Mouse (Mus musculus): Measurements from ENCODE around the gene Krtap5-2. TPM values are rescaled to one million over a fixed set of nuclear protein-coding genes. Genes with fewer than 3 reads are reported as not detected.
"Not testable (repeated sequence)": the region's sequence is repeated elsewhere in the genome, so short reads cannot be mapped to it uniquely, and the experiment has no call there.

The Krtap5-2 gene
- polyA plus RNA-seq, 1 experiment from 2014 or later: not detected

- H3K4me3 ChIP-seq; H3K27ac ChIP-seq; H3K9me3 ChIP-seq (replicated peaks); H3K4me1 ChIP-seq; H3K27me3 ChIP-seq; H3K36me3 ChIP-seq (ENCODE audit: poor library complexity, severe bottlenecking); ATAC-seq; H3K4me2 ChIP-seq; H3K9ac ChIP-seq: not testable (repeated sequence)
Observed at GRCm38 (mm10) chr7:142165639-142166038, 10.2 kb downstream of the Krtap5-2 start, which contains the start of gene Gm4553. Gene Gm4553, minus strand, starts transcription at chr7:142165739.

DNA sequence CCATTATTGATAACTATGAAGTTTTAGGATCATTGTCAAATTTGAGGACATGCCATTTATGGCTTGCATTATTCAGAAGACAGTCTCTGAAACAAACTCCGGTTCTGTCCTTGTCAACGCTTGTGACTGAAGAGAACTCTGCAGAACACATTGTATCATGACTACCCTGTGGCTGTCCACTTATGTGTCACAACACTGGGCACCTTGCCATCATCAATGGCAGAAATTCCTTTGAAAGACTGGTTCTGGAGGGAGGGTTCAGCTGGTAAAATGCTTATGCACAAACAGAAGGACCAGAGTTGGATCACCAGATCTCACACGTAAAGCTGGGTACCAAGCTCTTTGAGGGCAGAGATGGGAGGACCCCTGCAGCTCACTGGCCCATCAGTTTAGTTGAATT is 16.4 kb downstream of the Krtap5-2 start:
- 93% methylated on average over 3 of the region's 3 CpGs for WGBS
- Histone ChIP-seq H3K27me3 (no peaks in the 10 kb centered on the region), H3K4me2 (no peak overlapping the region), H3K4me3 (no peak overlapping the region), H3K9me3 (replicated peaks) (no peaks in the 10 kb centered on the region), H3K27ac (no peak overlapping the region), H3K4me1 (no peaks in the 10 kb centered on the region), H3K36me3 (ENCODE audit: poor library complexity, severe bottlenecking) (no peaks in the 10 kb centered on the region), H3K9ac (no peak overlapping the region)
- no peak for ATAC-seq

- not testable (repeated sequence) for H3K9ac ChIP-seq; H3K4me3 ChIP-seq; H3K27ac ChIP-seq; H3K9me3 ChIP-seq (replicated peaks); H3K27me3 ChIP-seq; ATAC-seq; H3K36me3 ChIP-seq (ENCODE audit: poor library complexity, severe bottlenecking); H3K4me1 ChIP-seq; H3K4me2 ChIP-seq
- 71% methylated on average over 2 of the region's 2 CpGs for WGBS
Observed at GRCm38 (mm10) chr7:142157013-142157412, 18.8 kb downstream of the Krtap5-2 start, which contains the start of gene Gm29735. Gene Gm29735, minus strand, starts transcription at chr7:142157113.

GRCm38 (mm10) chr7:142155308-142155707 is 20.5 kb downstream of the Krtap5-2 start:
- ATAC-seq: no peak
- Histone ChIP-seq H3K4me3 (no peak overlapping the region), H3K36me3 (ENCODE audit: poor library complexity, severe bottlenecking) (no peaks in the 10 kb centered on the region), H3K9ac (no peak overlapping the region), H3K27ac (no peak overlapping the region), H3K4me2 (no peak overlapping the region), H3K9me3 (replicated peaks) (no peaks in the 10 kb centered on the region), H3K27me3 (no peaks in the 10 kb centered on the region), H3K4me1 (no peaks in the 10 kb centered on the region)
- 60% methylated on average over 1 of the region's 1 CpGs for WGBS

DNA sequence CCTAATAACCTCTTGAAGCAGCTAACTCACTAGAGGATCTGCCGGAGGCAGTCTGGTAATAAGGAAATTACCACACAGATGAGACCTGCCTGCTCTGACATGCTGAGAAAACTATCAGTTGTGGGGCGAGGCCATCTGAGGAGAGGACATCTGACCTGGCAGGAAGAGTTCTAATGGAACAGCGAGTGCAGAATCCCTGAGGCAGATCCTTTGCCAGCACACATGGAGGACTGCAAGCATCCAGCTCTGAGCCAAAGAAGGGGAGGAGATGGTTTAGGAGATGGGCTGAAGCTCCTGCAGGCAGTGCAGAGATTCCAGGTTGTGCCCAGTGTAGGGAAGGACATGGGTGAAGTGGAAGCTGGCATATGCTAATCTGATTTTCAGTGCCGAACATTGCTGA is 23.6 kb downstream of the Krtap5-2 start:
- Histone ChIP-seq H3K9me3 (replicated peaks) (no peaks in the 10 kb centered on the region), H3K4me1 (no peaks in the 10 kb centered on the region), H3K27me3 (no peaks in the 10 kb centered on the region), H3K4me3 (no peak overlapping the region), H3K4me2 (no peak overlapping the region), H3K27ac (no peak overlapping the region), H3K36me3 (ENCODE audit: poor library complexity, severe bottlenecking) (no peaks in the 10 kb centered on the region), H3K9ac (no peak overlapping the region)
- no peak for ATAC-seq
- WGBS: 86% methylated on average over 4 of the region's 4 CpGs

DNA sequence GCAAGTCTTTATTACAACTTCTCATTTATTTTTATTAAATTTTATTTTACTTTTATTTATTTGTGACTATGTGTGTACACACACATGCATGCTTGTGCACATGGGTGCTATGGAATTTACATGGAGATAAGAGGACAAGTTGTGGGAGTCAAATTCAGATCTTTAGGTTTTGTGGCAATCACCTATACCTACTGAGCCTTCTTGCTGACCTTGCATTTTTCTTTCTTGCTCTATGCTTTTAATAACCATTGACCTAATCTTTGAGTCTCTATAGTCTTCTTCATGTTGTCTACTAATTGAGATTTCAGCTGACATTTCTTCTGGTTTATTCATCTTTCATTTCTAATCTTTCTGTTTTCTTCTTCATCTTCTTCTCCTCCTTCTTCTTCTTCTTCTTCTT is 27.2 kb downstream of the Krtap5-2 start:
- Histone ChIP-seq H3K4me1 (no peaks in the 10 kb centered on the region), H3K27ac (no peak overlapping the region), H3K4me3 (no peak overlapping the region), H3K36me3 (ENCODE audit: poor library complexity, severe bottlenecking) (no peaks in the 10 kb centered on the region), H3K4me2 (no peak overlapping the region), H3K9me3 (replicated peaks) (no peaks in the 10 kb centered on the region), H3K27me3 (no peaks in the 10 kb centered on the region), H3K9ac (no peak overlapping the region)
- no peak for ATAC-seq

- Histone ChIP-seq H3K36me3 (ENCODE audit: poor library complexity, severe bottlenecking) (no peaks in the 10 kb centered on the region), H3K27ac (no peak overlapping the region), H3K9ac (no peak overlapping the region), H3K4me1 (no peaks in the 10 kb centered on the region), H3K4me3 (no peak overlapping the region), H3K27me3 (no peaks in the 10 kb centered on the region), H3K9me3 (replicated peaks) (no peaks in the 10 kb centered on the region), H3K4me2 (no peak overlapping the region)
- no peak for ATAC-seq
- 4% methylated on average over 1 of the region's 1 CpGs for WGBS
Observed at GRCm38 (mm10) chr7:142146033-142146432, 29.8 kb downstream of the Krtap5-2 start.

DNA sequence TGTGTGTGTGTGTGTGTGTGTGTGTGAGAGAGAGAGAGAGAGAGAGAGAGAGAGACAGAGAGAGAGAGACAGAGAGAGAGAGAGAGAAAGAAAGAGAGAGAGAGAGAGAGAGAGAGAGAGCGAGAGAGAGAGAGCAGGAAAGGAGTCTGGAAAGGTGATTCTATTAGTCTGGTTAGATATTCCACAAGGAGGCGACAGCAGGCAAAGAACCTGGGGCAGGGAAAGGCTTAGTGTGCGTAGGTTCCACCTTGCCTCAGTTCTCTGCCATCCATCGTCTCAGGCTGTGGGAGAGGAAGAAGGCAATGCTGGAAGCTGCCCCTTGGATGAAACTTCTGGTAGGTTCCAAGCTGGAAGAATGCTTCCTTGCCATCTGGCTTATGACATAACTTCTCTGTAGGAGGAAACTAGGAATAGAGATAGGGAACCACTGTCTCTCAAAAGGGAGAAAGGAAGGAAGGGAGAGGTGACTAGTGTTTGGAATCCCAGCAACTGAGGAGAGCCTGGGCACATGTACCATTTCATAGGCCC is 30.3 kb downstream of the Krtap5-2 start:
- 62% methylated on average over 4 of the region's 4 CpGs for WGBS
- H3K4me1 ChIP-seq: no peaks in the 10 kb centered on the region
- H3K9me3 ChIP-seq (replicated peaks): no peaks in the 10 kb centered on the region
- H3K27ac ChIP-seq: no peak overlapping the region
- no peak overlapping the region for H3K4me3 ChIP-seq
- no peak overlapping the region for H3K9ac ChIP-seq
- no peaks in the 10 kb centered on the region for H3K27me3 ChIP-seq
- no peak overlapping the region for H3K4me2 ChIP-seq
- no peak for ATAC-seq
- no peaks in the 10 kb centered on the region for H3K36me3 ChIP-seq (ENCODE audit: poor library complexity, severe bottlenecking)

- Histone ChIP-seq H3K27me3 (no peaks in the 10 kb centered on the region), H3K27ac (no peak within 1 kb of the TSS), H3K36me3 (ENCODE audit: poor library complexity, severe bottlenecking) (no peaks in the 10 kb centered on the region), H3K4me2 (no peak within 1 kb of the TSS), H3K9ac (no peak within 1 kb of the TSS), H3K4me1 (no peaks in the 10 kb centered on the region), H3K9me3 (replicated peaks) (no peaks in the 10 kb centered on the region), H3K4me3 (no peak within 1 kb of the TSS)
- no peak for ATAC-seq
- WGBS: 77% methylated on average over 1 of the region's 1 CpGs
Observed at GRCm38 (mm10) chr7:142144507-142144906, 31.3 kb downstream of the Krtap5-2 start, which contains the start of gene Gm45337. Gene Gm45337, minus strand, starts transcription at chr7:142144607.

DNA sequence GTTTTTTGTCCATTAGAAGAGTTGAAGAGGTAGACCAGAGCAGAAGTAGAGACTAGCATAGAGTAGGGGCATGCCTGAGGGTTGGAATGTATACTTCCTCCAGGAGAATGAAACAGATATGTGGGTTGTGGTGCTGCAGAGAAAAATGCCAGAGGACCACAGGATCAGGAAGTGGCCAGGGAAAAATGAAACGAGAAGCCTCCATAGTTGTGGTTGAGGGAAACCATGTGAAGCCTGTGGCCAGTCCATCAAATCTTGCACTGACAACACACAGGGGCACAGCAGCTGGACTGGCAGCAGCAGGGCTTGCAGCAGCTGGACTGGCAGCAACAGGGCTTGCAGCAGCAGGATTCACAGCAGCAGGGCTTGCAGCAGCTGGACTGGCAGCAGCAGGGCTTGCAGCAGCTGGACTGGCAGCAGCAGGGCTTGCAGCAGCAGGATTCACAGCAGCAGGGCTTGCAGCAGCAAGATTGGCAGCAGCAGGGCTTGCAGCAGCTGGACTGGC is 32.2 kb downstream of the Krtap5-2 start:
- H3K27me3 ChIP-seq, ATAC-seq: not testable (repeated sequence)
- 64% methylated on average over 1 of the region's 1 CpGs for WGBS

GRCm38 (mm10) chr7:142140696-142141095 is 35.1 kb downstream of the Krtap5-2 start:
- WGBS: 35% methylated on average over 1 of the region's 1 CpGs

More for the DNA sequence above, 32.2 kb downstream of the Krtap5-2 start:
- not testable (repeated sequence) for H3K27ac ChIP-seq; H3K4me1 ChIP-seq; H3K36me3 ChIP-seq (ENCODE audit: poor library complexity, severe bottlenecking); H3K4me3 ChIP-seq; H3K9ac ChIP-seq; H3K9me3 ChIP-seq (replicated peaks); H3K4me2 ChIP-seq

GRCm38 (mm10) chr7:142135934-142136333 is 39.9 kb downstream of the Krtap5-2 start, which contains the start of gene Gm39115:
Gene Gm39115, minus strand, starts transcription at chr7:142136034.
- not testable (repeated sequence) for H3K27me3 ChIP-seq; ATAC-seq; H3K4me2 ChIP-seq; H3K4me3 ChIP-seq; H3K9me3 ChIP-seq (replicated peaks); H3K27ac ChIP-seq; H3K36me3 ChIP-seq (ENCODE audit: poor library complexity, severe bottlenecking); H3K9ac ChIP-seq; H3K4me1 ChIP-seq
- WGBS: 56% methylated on average over 2 of the region's 2 CpGs

More at GRCm38 (mm10) chr7:142140696-142141095, 35.1 kb downstream of the Krtap5-2 start:
- H3K9me3 ChIP-seq (replicated peaks): no peaks in the 10 kb centered on the region
- no peak overlapping the region for H3K4me3 ChIP-seq
- no peak overlapping the region for H3K9ac ChIP-seq
- H3K27me3 ChIP-seq: no peaks in the 10 kb centered on the region
- H3K4me2 ChIP-seq: no peak overlapping the region
- ATAC-seq: no peak
- H3K36me3 ChIP-seq (ENCODE audit: poor library complexity, severe bottlenecking): no peaks in the 10 kb centered on the region
- no peak overlapping the region for H3K27ac ChIP-seq
- no peaks in the 10 kb centered on the region for H3K4me1 ChIP-seq
